Mouse (Mus musculus) thymus, adult 2 months (tissue): ENCODE data around the gene Evx2. TPM values are rescaled to one million over a fixed set of nuclear protein-coding genes. Genes with fewer than 3 reads are reported as not detected.

ENCODE experiments used
- DNase-seq: peaks from one replicate; pipeline ENCODE4 v3.0.0; 2021
- H3K27ac ChIP-seq: fragments of 200-500 bp; 2 replicates; pipeline ENCODE4 v1.5.1; 2012; ENCODE audit warnings: low read length, control low read depth; ENCODE audit not compliant: control insufficient read depth, insufficient read depth
- H3K27me3 ChIP-seq: fragments of 200-500 bp; 2 replicates; pipeline ENCODE4 v1.6.1; 2012; ENCODE audit warnings: mild to moderate bottlenecking, low read length, moderate library complexity, mixed read lengths; ENCODE audit not compliant: control insufficient read depth, insufficient read depth
- H3K36me3 ChIP-seq: fragments of 200-500 bp; 2 replicates; pipeline ENCODE4 v1.6.1; 2012; ENCODE audit warnings: mild to moderate bottlenecking, low read length, moderate library complexity; ENCODE audit not compliant: control insufficient read depth, insufficient read depth
- H3K4me1 ChIP-seq: fragments of 200-500 bp; replicated peaks from 2 replicates; pipeline ENCODE4 v1.6.1; 2012; ENCODE audit warnings: low read length; ENCODE audit not compliant: control insufficient read depth, insufficient read depth
- H3K4me3 ChIP-seq: fragments of 200-500 bp; 2 replicates; pipeline ENCODE4 v1.5.1; 2012; ENCODE audit warnings: mild to moderate bottlenecking, low read length, control low read depth, moderate library complexity; ENCODE audit not compliant: control insufficient read depth, insufficient read depth
- CTCF ChIP-seq: fragments of 200-500 bp; IDR thresholded peaks from 2 replicates; pipeline ENCODE4 v1.5.1; 2012; ENCODE audit warnings: mild to moderate bottlenecking, control low read depth, low read length, moderate library complexity, borderline replicate concordance; ENCODE audit not compliant: control insufficient read depth, poor library complexity, insufficient read depth; ENCODE audit errors: extremely low read depth
- POLR2A ChIP-seq: fragments of 200-500 bp; IDR thresholded peaks from 2 replicates; pipeline ENCODE4 v1.6.1; 2012; ENCODE audit warnings: mild to moderate bottlenecking, low read length, control low read depth, moderate library complexity; ENCODE audit not compliant: control insufficient read depth, poor library complexity, insufficient read depth; ENCODE audit errors: extremely low read depth
- WGBS: fragments of 180-500 bp; shearing (Covaris S2); methylation state at CpG from one replicate; pipeline ENCODE4 v1.1.7; 2018; 5-methylcytosine and 5-hydroxymethylcytosine counted together
- polyA plus RNA-seq: library from polyadenylated mRNA; depleted of rRNA; stranded (reverse); fragments of >200 nt; gene quantifications from 2 replicates; pipeline ENCODE4 v1.2.3, GENCODE M21; 2012

Gene Evx2
- polyA plus RNA-seq, 1 experiment = not detected

GRCm38 (mm10) chr2:74670632-74671188 is 11.4 kb upstream of the Evx2 start:
- 24% methylated on average over 3 of the region's 3 CpGs for WGBS
- no peak for DNase-seq
- peaks cover 38% of the 10 kb centered on the region for H3K27me3 ChIP-seq
- no peak overlapping the region for H3K4me3 ChIP-seq
- H3K4me1 ChIP-seq = no peaks in the 10 kb centered on the region
- H3K27ac ChIP-seq = no peak overlapping the region
- no peak for TF ChIP-seq POLR2A
- TF ChIP-seq CTCF = no peak
- H3K36me3 ChIP-seq = no peaks in the 10 kb centered on the region

DNA sequence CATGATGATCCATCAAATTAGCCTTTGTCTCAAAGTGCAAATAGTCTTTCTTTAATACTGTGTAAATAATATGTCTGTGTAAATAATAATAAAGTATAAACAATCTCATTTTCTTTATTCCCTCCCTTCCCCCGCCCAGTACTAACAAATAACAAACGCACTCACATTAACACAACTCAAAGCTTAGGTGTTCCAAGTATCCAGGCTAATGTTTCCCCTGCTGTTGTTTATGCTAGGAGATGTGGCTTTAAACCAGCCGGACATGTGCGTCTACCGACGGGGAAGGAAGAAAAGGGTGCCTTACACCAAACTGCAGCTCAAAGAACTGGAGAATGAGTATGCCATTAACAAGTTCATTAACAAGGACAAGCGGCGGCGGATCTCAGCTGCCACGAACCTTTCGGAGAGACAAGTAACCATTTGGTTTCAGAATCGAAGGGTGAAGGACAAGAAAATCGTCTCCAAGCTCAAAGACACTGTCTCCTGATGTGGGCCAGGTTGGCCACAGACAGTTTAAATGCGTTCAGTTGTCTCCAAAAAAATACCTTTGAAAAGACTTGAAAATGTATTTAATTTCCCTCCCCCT is 10.4 kb upstream of the Evx2 start:
- no peaks in the 10 kb centered on the region for H3K36me3 ChIP-seq
- TF ChIP-seq CTCF = no peak
- TF ChIP-seq POLR2A = no peak
- H3K27me3 ChIP-seq = peaks cover 32% of the 10 kb centered on the region
- WGBS = 7% methylated on average over 14 of the region's 14 CpGs
- no peak overlapping the region for H3K4me3 ChIP-seq
- no peaks in the 10 kb centered on the region for H3K4me1 ChIP-seq
- no peak overlapping the region for H3K27ac ChIP-seq
- DNase-seq = no peak

DNA sequence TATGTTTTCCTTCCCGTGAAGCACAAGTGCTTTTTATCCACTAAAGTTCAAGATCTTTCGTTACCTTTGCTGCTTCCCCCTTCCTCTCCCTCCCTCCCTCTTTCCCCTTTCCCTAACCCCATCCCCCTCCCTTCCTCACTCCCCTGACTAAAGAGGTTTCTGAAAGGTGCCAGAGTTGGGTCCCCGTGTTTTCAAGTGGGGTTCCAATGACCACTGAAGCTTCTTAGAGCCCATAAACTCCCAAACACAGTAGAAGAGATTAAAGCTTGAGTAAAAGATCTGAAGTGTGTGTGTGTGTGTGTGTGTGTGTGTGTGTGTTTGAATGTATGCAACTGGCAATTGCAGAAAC is 9.8 kb upstream of the Evx2 start:
- Histone ChIP-seq H3K4me1 (no peaks in the 10 kb centered on the region), H3K27me3 (peaks cover 34% of the 10 kb centered on the region), H3K36me3 (no peaks in the 10 kb centered on the region), H3K27ac (no peak overlapping the region), H3K4me3 (no peak overlapping the region)
- 11% methylated on average over 3 of the region's 3 CpGs for WGBS
- no peak for DNase-seq
- no peak for TF ChIP-seq CTCF
- no peak for TF ChIP-seq POLR2A

- no peak for DNase-seq
- Histone ChIP-seq H3K27me3 (peaks cover 28% of the 10 kb centered on the region), H3K27ac (no peak overlapping the region), H3K4me1 (no peaks in the 10 kb centered on the region), H3K4me3 (no peak overlapping the region), H3K36me3 (no peaks in the 10 kb centered on the region)
- TF ChIP-seq CTCF (no peak), POLR2A (no peak)
- WGBS = 2% methylated on average over 71 of the region's 74 CpGs
Observed at GRCm38 (mm10) chr2:74668370-74669229, 9.2 kb upstream of the Evx2 start.

DNA sequence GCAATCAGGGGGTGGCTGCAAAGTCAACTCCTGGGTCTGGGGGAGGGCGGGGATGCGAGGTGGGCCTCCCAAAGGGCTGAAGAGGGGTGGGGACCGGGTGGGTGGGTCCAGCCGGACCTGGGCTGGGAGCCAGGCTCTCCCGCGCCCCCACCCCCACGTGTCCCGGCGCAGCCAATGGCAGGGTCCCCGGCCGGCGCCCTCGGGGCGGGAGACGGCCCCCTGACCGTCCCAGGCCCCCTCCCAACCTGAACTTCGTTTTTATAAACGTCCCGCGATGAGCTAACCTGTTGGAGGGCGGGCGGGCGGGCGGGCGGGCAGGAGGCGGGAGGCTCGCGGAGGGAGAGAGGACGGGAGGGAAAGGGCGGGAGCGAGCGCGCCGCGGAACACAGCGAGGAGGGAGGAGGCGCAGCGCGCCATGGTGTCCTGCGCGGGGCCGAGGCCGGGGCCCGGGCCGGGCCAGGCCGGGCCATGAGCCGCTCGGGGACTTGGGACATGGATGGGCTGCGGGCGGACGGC is 8.5 kb upstream of the Evx2 start, which contains the start of gene Hoxd13:
Gene Hoxd13 (plus strand): TSS at position 469 of the 516 bp plus-strand sequence.
- Histone ChIP-seq H3K36me3 (no peaks in the 10 kb centered on the region), H3K4me3 (no peak within 1 kb of the TSS), H3K27me3 (peaks cover 28% of the 10 kb centered on the region), H3K27ac (no peak within 1 kb of the TSS), H3K4me1 (no peaks in the 10 kb centered on the region)
- DNase-seq = no peak
- 4% methylated on average over 35 of the region's 51 CpGs for WGBS
- TF ChIP-seq POLR2A (no peak), CTCF (no peak)

DNA sequence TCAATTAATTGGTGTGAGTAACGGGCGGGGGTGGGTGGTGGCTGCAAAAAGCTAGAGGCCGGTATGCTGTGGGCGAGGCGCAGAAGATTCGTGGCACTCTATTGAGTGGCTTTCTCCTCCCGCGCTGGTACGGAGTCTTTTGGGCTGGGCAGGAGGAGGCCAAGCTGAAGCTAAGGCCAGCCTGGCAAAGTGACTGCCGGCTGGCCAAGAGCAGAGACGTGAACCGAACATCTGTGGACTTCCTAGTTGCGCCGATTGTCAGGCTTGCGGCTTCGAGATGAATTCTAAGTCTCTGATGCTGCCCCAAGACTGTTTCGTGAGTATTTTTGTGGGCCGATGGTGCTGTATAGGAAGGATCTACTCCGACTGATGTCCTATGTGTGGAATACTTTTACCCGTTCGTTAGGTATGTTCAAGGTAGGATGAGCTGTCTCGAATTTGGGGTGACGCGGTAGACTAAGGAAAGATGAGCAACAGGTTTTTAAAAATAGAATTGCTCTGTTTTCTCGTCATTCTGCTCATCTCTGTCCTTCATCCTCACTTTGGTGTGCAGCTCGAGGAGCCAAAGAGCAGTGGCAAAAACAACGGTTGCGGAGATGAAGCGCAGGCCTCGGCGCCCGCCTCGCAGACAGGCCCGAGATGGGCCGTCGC is 8.0 kb upstream of the Evx2 start:
- Histone ChIP-seq H3K27ac (no peak overlapping the region), H3K4me3 (no peak overlapping the region), H3K27me3 (peaks cover 26% of the 10 kb centered on the region), H3K36me3 (no peaks in the 10 kb centered on the region), H3K4me1 (no peaks in the 10 kb centered on the region)
- TF ChIP-seq CTCF (no peak), POLR2A (no peak)
- 14% methylated on average over 36 of the region's 36 CpGs for WGBS
- no peak for DNase-seq
